Mouse (Mus musculus) neural tube, embryonic 14.5 days (tissue): ENCODE data around the gene Smarcd3. TPM values are rescaled to one million over a fixed set of nuclear protein-coding genes. Genes with fewer than 3 reads are reported as not detected.

Source experiments
- ATAC-seq: fragments of 200-750 bp; cut with Nextera tagmentation; 2 replicates; pipeline ENCODE4 v1.8.0; 2017; ENCODE audit warnings: low read depth, mild to moderate bottlenecking, moderate TSS enrichment, moderate library complexity
- H3K27ac ChIP-seq: fragments of 300-500 bp; sonication (generic); 2 replicates; pipeline ENCODE4 v1.5.1; 2014; ENCODE audit warnings: low read depth, mild to moderate bottlenecking, control low read depth, low read length, moderate library complexity, mixed read lengths
- H3K27me3 ChIP-seq: fragments of 300-500 bp; sonication (generic); 2 replicates; pipeline ENCODE4 v1.6.1; 2014; ENCODE audit warnings: low read length; ENCODE audit not compliant: control insufficient read depth, insufficient read depth
- H3K36me3 ChIP-seq: fragments of 300-500 bp; sonication (generic); 2 replicates; pipeline ENCODE4 v1.6.1; 2014; ENCODE audit warnings: low read length, mixed read lengths; ENCODE audit not compliant: control insufficient read depth, insufficient read depth
- H3K4me1 ChIP-seq: fragments of 300-500 bp; sonication (generic); 2 replicates; pipeline ENCODE4 v1.6.1; 2014; ENCODE audit warnings: low read length; ENCODE audit not compliant: control insufficient read depth, insufficient read depth
- H3K4me2 ChIP-seq: fragments of 300-500 bp; sonication (generic); 2 replicates; pipeline ENCODE4 v1.6.1; 2014; ENCODE audit warnings: mild to moderate bottlenecking, low read depth, low read length, control low read depth
- H3K4me3 ChIP-seq: fragments of 300-500 bp; sonication (generic); 2 replicates; pipeline ENCODE4 v1.5.1; 2014; ENCODE audit warnings: low read depth, low read length, control low read depth, mixed read lengths
- H3K9ac ChIP-seq: fragments of 300-500 bp; sonication (generic); replicated peaks from 2 replicates; pipeline ENCODE4 v1.6.1; 2014; ENCODE audit warnings: low read depth, mild to moderate bottlenecking, control low read depth, low read length, mixed read lengths
- H3K9me3 ChIP-seq: fragments of 300-500 bp; sonication (generic); 2 replicates; pipeline ENCODE4 v1.6.1; 2016; ENCODE audit warnings: low read length; ENCODE audit not compliant: control insufficient read depth
- WGBS: fragments of 180-500 bp; shearing (Covaris S2); extraction: QIAGEN DNeasy Blood & Tissue Kit; methylation state at CpG from one replicate; pipeline ENCODE4 v1.1.7; 2014; 5-methylcytosine and 5-hydroxymethylcytosine counted together
- polyA plus RNA-seq: library from polyadenylated mRNA; unstranded; fragments of >200 nt; fragmentation: Nextera tagmentation; extraction: Ambion mirVana; gene quantifications from 2 replicates; pipeline ENCODE4 v1.2.1, GENCODE M21; 2014

Smarcd3 gene
- polyA plus RNA-seq, 1 experiment from 2014 or later, result 179 TPM

DNA sequence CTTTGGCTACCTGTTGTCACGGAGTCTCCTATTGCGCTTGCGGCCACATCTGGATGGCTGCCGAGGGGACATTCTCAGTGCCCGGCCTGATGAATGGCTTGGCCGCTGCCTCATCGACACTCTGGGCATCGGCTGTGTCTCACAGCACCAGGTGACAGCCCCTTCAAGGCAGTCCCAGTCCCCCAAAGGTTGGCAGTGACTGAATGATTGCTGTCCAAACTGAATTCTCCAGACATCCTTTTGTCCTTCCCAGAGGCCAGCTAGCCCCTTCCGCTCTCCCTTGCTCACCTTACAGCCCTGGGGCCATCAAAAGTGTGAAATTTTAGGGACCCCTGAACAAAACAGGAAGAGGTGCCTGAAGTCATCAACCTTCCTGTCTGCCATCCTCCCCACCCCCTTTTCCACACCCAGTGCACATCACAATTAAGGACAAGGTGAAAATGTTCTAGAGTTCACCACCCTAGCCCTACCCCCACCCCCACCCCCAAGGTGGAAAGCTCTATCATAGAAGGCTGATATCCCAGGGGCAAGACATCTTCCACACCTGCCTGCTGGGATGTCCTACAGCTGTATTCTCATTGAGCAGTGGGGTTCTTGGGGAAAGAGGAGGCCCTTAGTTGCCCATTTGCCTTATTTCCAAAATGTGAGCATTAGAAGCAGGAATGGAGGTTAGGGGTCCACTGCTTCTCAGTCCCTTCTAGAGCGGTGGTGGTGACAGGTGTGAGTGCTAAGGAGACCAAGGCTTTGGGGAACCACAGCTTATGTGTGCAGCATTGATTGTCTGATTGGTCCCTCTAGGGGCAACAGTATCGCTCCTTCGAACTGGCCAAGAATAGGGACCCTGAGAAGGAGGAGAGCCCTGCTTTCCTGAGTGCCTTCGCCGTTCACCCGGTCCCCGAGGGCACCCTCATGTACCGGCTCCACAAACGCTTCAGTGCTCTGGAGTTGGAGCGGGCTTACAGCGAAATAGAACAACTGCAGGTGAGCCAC lies 34.4 kb downstream of the Smarcd3 start:
- H3K4me1 ChIP-seq, result peaks cover 24% of the 10 kb centered on the region
- H3K36me3 ChIP-seq, result peaks cover 37% of the 10 kb centered on the region
- H3K9ac ChIP-seq, result no peak overlapping the region
- no peak overlapping the region for H3K4me3 ChIP-seq
- H3K9me3 ChIP-seq, result no peaks in the 10 kb centered on the region
- WGBS, result 90% methylated on average over 20 of the region's 20 CpGs
- H3K27me3 ChIP-seq, result no peaks in the 10 kb centered on the region
- H3K27ac ChIP-seq, result no peak overlapping the region
- no peak for ATAC-seq
- no peak overlapping the region for H3K4me2 ChIP-seq

DNA sequence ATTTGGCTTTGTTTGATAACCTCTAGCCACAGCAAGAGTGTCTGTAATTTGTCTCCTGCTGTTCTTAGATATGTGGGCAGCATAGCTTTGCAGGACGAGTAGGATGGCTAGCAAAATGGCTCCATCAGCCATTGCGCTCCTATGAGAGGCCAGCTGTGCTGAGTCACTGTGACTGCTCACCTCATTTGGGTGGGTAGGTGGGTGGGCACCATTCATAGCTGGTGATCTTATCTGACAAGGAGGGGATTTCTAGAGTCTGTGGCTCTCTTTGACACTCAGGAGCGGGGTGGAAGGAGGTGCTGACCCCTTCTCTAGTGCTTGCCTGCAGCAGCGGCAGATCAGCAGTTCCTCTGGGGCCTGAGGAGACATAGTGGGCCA lies 37.0 kb downstream of the Smarcd3 start:
- H3K9me3 ChIP-seq, result no peaks in the 10 kb centered on the region
- no peaks in the 10 kb centered on the region for H3K27me3 ChIP-seq
- H3K27ac ChIP-seq, result peak overlapping the region; percentile 78
- peaks cover 18% of the 10 kb centered on the region for H3K36me3 ChIP-seq
- peak overlapping the region; percentile 67 for H3K4me3 ChIP-seq
- H3K4me2 ChIP-seq, result peak overlapping the region; percentile 95
- 27% methylated on average over 4 of the region's 4 CpGs for WGBS
- H3K4me1 ChIP-seq, result peaks cover 24% of the 10 kb centered on the region
- ATAC-seq, result peak; percentile 13; the same call in 1 of the 2 replicates
- H3K9ac ChIP-seq, result peak overlapping the region; percentile 87

DNA sequence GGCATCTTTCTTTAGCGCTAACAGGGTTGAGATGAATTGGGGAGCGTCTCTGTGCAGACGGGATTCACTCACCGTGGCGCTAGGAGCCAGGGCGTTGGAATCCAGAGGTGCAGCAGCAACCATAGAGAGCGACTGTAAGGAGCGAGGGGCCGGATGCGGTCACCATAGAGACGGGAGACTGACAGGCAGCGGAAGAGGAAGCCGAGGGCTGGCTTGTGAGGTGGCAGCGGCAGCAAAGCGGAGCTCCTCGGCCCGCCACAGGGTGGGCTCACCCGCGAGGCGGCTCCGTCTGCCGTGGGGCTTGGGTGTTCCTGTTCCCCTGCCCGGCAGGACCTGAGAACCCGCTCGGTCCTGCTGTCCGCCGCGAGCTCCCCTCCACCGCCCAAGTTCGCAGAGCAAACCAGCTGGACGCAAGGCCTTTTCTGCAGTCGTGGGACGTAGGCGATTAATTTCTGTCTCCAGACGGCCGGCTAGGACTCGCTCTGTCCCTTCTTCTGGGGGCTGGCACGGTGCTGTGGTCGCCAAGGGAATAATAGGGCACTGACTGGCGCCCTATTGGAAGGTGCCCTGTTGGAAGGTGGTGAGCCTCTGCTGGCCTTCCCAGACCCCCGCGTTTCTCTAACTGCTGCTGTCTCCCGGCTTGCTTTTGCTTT lies 37.5 kb downstream of the Smarcd3 start, which contains the start of gene Chpf2:
Gene Chpf2, plus strand, starts transcription at position 195 of the 653 bp plus-strand sequence.
- Histone ChIP-seq H3K27ac (peak within 1 kb of the TSS; percentile 78), H3K9me3 (no peaks in the 10 kb centered on the region), H3K27me3 (no peaks in the 10 kb centered on the region), H3K9ac (peak within 1 kb of the TSS; percentile 87), H3K4me3 (peak within 1 kb of the TSS; percentile 67), H3K4me2 (peak within 1 kb of the TSS; percentile 95), H3K4me1 (peaks cover 20% of the 10 kb centered on the region), H3K36me3 (peaks cover 14% of the 10 kb centered on the region)
- under 1% methylated on average over 43 of the region's 43 CpGs for WGBS
- ATAC-seq, result peak; percentile 92

DNA sequence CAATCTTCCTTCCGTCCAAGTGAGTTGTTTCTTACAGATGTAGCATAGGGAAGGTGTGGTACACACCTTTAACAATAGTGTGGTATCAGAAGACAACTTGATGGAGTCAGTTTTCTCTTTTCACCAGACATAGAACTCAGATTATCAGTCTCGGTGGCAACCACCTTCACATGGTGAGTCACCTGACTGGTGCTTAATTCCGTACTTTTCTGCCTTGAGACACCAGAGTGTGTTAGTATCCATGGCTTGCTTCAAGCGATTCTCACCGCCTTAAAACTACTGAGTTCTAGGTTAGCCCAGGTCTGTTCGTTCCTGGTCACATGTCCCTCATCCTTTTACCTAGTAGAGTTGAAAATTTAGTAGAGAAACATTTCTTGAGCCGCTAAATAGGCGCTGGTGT lies 38.1 kb downstream of the Smarcd3 start:
- peak overlapping the region; percentile 53; the same call in 1 of the 2 replicates for H3K27ac ChIP-seq
- peak overlapping the region; percentile 67 for H3K4me3 ChIP-seq
- ATAC-seq, result peak; percentile 29
- H3K4me1 ChIP-seq, result peaks cover 15% of the 10 kb centered on the region
- H3K9me3 ChIP-seq, result no peaks in the 10 kb centered on the region
- H3K36me3 ChIP-seq, result peaks cover 8% of the 10 kb centered on the region
- peak overlapping the region; percentile 95 for H3K4me2 ChIP-seq
- H3K27me3 ChIP-seq, result no peaks in the 10 kb centered on the region
- peak overlapping the region; percentile 87 for H3K9ac ChIP-seq
- WGBS, result 11% methylated on average over 8 of the region's 8 CpGs

DNA sequence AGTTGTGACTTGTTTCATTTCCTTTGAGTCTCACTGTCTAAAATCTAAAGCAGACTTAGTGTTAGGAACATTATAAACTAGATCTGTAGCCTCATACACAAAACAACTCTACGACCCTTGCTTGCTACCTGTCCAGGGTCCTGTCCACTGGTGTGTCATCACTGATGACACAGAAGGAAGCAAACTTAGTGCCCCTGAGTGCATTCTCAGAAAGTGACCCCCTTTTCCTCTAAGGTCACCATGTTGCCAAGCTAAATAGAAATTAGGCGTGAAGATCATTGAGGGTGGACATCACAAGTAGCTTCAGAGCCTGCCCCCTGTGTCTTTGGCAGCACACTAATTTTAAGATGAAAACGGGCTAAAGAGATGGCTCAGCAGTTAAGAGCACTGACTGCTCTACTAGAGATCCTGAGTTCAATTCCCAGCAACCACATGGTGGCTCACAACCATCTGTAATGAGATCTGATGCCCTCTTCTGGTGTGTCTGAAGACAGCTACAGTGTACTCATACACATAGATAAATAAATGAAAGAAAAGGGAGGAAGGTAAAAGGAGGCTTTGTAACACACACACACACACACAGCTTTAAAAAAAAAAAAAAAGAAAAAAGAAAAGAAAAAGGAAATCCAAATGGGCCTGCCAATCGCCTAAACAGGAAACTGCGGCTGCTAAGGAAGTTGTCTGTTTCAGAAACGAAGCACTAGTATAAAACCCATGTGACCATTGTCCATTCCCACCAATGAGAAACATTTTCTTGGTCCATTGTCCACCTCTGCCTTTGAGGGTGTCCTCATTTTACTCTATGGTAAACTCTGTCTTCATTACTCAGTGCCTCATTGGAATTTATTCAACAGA lies 45.9 kb downstream of the Smarcd3 start:
- Histone ChIP-seq H3K4me1 (peaks cover 6% of the 10 kb centered on the region; the same call in 1 of the 2 replicates), H3K9ac (no peak overlapping the region), H3K4me2 (peak overlapping the region; percentile 45), H3K36me3 (peaks cover 6% of the 10 kb centered on the region; the same call in 1 of the 2 replicates), H3K27me3 (no peaks in the 10 kb centered on the region), H3K4me3 (peak overlapping the region; percentile 72), H3K27ac (no peak overlapping the region), H3K9me3 (no peaks in the 10 kb centered on the region)
- 73% methylated on average over 6 of the region's 6 CpGs for WGBS
- ATAC-seq, result no peak

DNA sequence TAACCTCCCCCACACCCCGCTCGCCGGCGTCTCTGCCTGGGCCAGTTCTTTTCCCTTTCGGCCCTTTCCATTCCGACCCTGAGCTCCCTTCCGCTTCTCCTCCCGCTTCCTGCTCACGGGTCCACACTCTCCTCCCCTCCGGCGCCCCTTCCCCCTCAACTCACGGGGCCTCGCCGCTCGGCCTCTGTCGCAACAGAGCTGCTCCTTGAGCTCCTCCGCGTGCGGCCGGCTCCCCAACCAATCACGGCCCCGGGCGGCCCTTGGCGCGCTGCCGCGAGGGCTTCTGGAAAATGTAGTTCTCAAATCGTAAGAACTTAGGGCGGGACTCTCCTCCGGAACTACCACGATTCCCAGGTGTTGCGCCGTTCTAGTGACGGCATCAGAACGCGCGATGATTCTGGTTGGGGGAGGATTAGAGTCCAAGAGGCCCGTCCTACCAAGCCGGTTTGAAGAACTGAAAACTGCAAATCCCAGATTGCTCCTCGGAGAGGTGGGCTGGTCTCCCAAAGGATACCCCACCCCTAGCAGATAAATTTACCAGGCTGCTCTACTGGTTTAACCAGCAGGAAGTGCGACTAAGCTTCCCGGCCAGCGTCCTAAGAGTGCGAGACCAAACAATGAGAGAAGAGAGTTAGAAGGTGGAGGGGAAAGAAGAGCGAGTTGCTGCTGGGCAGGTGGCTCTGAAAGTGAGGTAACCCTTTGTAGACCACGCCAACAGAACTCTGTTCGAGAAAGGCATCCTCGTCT lies 46.9 kb downstream of the Smarcd3 start, which contains the start of gene Abcf2:
Gene Abcf2, minus strand, starts transcription at position 285 of the 747 bp plus-strand sequence.
- peak within 1 kb of the TSS; percentile 79 for H3K27ac ChIP-seq
- under 1% methylated on average over 48 of the region's 48 CpGs for WGBS
- H3K9ac ChIP-seq, result peak within 1 kb of the TSS; percentile 66
- H3K36me3 ChIP-seq, result peaks cover 11% of the 10 kb centered on the region; the same call in 1 of the 2 replicates
- H3K9me3 ChIP-seq, result no peaks in the 10 kb centered on the region
- no peaks in the 10 kb centered on the region for H3K27me3 ChIP-seq
- H3K4me2 ChIP-seq, result peak within 1 kb of the TSS; percentile 85
- peaks cover 6% of the 10 kb centered on the region; the same call in 1 of the 2 replicates for H3K4me1 ChIP-seq
- peak within 1 kb of the TSS; percentile 72 for H3K4me3 ChIP-seq
- peak; percentile 96 for ATAC-seq

DNA sequence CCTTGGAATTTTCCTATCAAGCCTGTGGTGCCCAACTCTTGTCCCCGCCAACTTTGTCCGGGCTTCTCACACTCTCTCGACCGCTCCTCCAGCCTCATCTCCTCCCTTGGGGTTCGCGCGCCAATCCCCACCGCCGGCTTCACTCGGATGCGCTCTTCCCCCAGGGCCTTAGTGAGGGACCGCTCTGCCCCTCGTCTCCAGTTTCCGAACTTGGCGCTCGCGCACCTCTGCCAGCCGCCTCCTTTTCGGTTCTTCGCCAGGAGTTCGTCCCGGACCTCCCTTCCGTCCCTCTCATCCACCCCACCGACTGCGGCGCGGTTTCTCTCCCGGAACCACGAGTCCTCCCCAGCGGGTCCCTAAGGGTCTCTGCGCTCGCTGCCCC lies 47.4 kb downstream of the Smarcd3 start:
- peak overlapping the region; percentile 79 for H3K27ac ChIP-seq
- H3K27me3 ChIP-seq, result no peaks in the 10 kb centered on the region
- peaks cover 15% of the 10 kb centered on the region; the same call in 1 of the 2 replicates for H3K36me3 ChIP-seq
- WGBS, result under 1% methylated on average over 32 of the region's 32 CpGs
- ATAC-seq, result peak; percentile 36
- H3K4me2 ChIP-seq, result peak overlapping the region; percentile 85
- peak overlapping the region; percentile 66 for H3K9ac ChIP-seq
- peak overlapping the region; percentile 72 for H3K4me3 ChIP-seq
- peaks cover 6% of the 10 kb centered on the region; the same call in 1 of the 2 replicates for H3K4me1 ChIP-seq
- no peaks in the 10 kb centered on the region for H3K9me3 ChIP-seq

DNA sequence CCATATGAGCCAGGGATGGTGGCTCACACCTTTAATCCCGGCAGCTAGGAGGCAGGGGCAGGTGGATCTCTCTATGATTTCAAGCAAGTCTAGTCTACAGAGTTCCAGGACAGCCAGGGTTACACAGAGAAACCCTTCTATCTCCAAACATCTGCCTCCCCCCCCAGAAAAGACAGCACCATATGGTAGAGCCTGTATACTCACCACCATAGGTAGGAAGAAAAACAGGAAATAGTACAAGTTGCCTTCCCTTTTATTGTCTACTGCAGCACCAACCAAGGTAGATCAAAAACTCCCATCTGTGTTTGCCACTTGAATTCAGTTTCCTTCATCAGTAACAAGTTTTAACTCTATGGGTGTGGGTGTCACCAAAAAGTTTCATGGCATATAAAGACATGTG lies 48.3 kb downstream of the Smarcd3 start:
- Histone ChIP-seq H3K4me1 (peaks cover 6% of the 10 kb centered on the region; the same call in 1 of the 2 replicates), H3K27ac (no peak overlapping the region), H3K36me3 (peaks cover 18% of the 10 kb centered on the region; the same call in 1 of the 2 replicates), H3K4me3 (0 out of 2 replicates have a peak overlapping the region, but pooled peaks have one; percentile 72), H3K9ac (no peak overlapping the region), H3K4me2 (peak overlapping the region; percentile 85), H3K9me3 (no peaks in the 10 kb centered on the region), H3K27me3 (no peaks in the 10 kb centered on the region)
- 97% methylated on average over 1 of the region's 1 CpGs for WGBS
- no peak for ATAC-seq
